Mouse (Mus musculus) splenic B cell, adult 2 months (primary cell): Measurements from ENCODE around the gene Lrrc8e.

Source experiments
- DNase-seq: peaks from one replicate; pipeline ENCODE4 v3.0.0-alpha.2; 2011; ENCODE audit warnings: low read depth, low spot score
- H3K27me3 ChIP-seq: 2 replicates; pipeline ENCODE4 v1.6.1; 2012; ENCODE audit warnings: mild to moderate bottlenecking, low read length, moderate library complexity, mixed read lengths; ENCODE audit not compliant: control insufficient read depth, poor library complexity, insufficient read depth, severe bottlenecking
- H3K36me3 ChIP-seq: 2 replicates; pipeline ENCODE4 v1.6.1; 2012; ENCODE audit warnings: mild to moderate bottlenecking, low read length, moderate library complexity, mixed read lengths; ENCODE audit not compliant: control insufficient read depth, poor library complexity, insufficient read depth, severe bottlenecking

Lrrc8e gene

DNA sequence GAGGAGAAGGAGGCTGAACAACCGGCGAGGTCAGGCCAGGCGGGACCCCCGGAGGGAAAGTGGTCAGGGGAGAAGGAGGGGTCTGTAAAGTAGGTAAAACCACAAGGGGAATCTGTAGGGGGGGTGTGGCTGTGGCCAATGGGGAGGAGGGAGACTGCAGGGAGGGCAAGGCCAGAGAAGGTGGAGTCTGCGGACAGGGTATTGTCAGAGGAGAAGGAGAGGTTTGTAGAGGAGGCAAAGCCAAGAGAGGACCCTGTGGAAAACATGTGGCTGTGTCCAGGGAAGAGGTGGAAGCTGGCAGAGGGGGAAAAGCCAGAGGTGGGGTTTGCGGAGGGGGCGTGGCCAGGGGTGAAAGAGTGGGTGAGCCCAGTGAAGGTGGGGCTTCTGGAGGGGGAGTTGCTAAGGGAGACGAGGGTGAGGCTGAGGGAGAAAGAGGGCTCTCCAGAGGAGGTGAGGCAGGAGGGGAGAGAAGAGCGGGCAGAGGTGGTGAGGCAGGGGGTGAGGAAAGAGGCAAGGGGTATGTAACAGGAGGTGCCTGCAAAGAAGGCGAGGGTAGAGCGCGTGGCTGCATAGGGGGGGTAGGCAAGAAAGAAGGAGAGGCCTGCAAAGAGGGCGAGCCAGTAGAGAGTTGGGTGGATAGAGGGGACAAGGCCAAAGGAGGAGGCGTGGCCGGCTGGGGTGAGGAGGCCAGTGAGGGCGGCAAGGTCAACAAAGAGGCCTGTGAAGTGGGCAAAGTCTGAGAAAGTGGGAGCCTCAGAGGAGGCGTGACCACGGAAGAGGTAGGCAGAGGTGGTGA, 13.2 kb upstream of the Lrrc8e start:
- peak; percentile 34 for DNase-seq
- no peaks in the 10 kb centered on the region for H3K36me3 ChIP-seq
- no peaks in the 10 kb centered on the region for H3K27me3 ChIP-seq

DNA sequence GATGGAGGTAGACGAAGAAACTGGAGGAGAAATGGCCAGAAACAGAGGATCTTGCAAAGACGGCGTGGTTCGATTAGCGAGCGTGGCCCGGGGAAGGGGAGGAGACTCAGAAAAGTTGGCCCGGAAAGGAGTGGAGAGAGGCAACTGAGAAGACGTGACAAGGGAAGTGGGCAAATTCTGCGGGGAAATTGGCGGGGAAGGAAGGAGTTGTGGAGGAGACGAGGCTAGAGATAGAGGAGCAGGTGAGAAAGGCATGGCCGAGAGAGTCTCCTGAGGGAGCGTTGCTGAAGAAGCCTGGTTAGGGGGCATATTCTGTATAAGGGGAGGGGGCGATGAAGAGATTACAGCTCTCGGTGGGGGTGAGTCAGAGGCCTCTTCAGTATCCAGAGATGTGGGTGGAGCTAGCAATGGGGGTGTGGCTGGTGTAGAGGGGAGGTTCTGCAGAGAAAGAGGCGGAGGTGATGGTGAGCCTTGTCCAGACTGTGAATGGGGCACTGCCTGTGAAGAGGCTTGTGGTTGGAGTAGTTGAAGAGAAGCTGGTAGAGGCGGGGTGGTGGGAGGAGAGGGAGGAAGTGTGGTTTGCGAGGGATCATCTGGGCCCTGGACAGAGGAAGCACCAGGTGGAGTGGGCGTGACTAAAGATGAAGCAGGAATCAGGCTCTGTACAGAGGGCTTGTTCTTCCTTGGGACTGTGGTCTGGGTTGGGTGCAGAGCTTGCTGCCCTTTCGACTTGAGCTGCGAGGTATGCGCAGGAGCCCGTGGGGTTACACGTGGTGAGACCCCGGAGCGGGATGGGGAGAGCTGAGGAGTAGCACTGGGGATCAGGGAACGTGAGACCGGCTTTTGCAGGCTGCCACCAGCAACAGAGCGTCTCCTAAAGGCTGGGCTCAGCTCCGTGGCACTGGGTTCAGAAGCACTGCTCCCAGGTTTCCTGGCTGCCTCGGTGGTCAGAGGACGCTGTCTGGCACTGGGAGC, 12.3 kb upstream of the Lrrc8e start:
- DNase-seq, result peak; percentile 63
- H3K27me3 ChIP-seq, result no peaks in the 10 kb centered on the region

DNA sequence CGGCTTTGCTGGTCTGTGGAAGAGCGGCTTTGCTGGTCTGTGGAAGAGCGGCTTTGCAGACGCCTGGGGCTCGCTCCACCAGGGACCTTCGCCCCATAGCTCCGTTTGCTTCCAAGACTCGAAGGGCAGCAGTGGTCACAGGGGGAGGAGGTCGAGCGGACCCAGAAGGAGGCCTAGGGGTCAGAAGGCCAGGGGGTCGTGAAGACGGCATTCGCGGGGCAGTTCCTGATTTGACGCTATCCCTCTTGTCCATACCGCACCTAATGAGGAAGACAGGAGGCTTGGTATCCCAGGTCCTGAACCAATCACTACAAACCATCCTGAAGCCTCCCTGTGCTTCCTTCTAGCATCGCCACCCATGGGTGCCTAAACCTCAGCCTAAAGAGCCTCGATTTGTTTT, 10.3 kb upstream of the Lrrc8e start:
- no peak for DNase-seq
- H3K36me3 ChIP-seq, result no peaks in the 10 kb centered on the region
- H3K27me3 ChIP-seq, result no peaks in the 10 kb centered on the region

More for the DNA sequence above, 12.3 kb upstream of the Lrrc8e start:
- no peaks in the 10 kb centered on the region for H3K36me3 ChIP-seq

DNA sequence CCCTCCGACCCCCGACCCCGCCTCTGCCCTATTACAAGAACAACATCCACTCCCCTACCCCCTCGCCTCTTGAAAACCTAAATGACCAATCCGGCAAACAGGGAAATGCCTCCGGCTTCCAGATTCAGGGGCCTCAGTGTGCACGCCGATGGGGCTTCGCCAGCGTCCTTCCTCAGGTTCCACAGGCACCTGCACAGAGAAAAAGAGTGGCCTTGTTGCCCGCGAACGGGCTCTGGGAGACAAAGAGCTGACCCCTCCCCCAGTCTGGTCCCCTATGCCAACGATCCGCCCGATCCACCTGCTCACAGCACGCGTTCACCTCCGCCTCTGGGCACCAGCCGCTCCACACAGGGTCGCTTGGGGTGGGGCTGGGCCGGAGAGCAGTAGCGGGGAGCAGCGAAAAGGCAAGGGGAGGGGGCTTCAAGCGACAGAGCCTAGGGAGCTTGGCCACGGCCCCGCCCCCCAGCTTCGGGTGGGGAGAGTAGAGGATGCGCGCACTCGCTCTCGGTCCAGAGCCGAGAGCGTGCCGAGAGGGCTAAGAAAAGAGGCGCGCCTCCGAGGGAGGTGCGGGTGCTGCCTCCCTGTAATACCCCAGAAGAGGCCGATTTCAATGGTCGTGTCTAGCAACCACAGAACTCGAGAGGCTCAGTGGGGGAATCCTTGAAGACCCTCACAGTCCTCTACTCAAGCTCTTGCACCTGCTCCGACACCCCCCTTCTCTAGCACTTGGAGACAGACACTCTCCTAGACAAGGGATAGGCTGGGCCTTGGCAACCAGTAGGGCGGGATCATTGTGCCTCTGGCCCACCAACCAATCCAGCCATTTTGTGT, 9.6 kb upstream of the Lrrc8e start, which contains the start of gene Prr36:
Prr36 (minus strand) TSS at position 669 of the 831 bp plus-strand sequence.
- no peaks in the 10 kb centered on the region for H3K27me3 ChIP-seq
- H3K36me3 ChIP-seq, result no peaks in the 10 kb centered on the region
- peak; percentile 5 for DNase-seq

DNA sequence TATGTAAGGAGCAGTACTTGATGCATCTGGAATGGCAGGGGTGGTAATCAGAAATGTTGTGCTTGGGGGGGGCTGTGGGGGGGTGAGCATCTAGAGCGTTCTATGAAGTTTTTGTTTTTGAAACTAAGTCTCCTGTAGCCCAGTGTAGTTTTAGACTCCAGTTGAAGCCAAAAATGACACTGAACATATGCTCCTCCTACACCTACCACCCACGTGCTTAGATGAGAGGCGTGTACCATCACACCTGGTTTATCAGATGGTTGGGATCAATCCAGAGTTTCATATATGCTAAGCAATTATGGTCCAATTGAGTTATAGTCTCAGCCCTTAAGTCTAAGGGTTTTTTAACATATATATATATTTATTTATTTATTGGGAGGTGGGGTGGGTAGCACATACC, 7.0 kb upstream of the Lrrc8e start:
- no peak for DNase-seq
- H3K27me3 ChIP-seq, result no peaks in the 10 kb centered on the region
- H3K36me3 ChIP-seq, result no peaks in the 10 kb centered on the region

DNA sequence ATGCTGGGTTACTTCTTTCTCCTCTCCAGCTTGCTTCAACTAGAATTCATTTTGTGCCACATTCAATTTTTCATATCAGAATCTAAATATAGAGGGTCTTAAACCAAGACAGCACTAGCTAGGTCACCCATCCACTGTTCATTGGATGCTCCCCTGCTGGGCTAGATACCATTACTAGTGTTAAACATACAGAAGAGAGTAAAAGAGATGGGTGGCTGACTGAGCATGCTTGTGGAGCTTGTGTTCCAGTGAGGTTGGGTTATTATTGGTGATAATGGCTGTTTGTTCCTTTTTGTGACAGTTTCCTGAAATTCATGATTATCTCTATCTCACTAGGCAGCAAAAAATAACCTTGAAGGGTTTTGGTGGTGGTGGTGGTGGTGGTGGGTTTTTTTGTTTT, 4.6 kb upstream of the Lrrc8e start:
- DNase-seq, result no peak
- no peaks in the 10 kb centered on the region for H3K27me3 ChIP-seq
- H3K36me3 ChIP-seq, result no peaks in the 10 kb centered on the region

DNA sequence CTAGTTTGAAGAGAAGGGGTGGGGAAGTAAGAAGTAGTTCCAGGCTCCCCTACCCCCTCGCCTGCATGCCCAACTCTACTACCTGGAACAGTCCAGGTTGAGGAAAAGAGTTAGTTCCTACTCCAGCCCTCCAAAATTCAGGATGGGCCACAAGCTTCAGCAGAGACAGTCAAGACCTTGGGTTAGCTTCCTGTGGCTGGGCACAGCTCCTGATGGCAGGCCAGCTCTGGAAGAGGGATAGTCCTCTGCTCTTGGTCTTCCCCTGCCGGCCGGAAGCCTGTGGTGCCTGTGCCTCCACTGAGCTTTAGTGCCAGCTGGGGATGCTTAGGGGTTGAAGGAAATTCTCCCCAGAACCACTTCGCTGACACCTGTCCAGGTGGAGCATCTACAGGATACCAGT, 304 bp upstream of the Lrrc8e start:
- H3K36me3 ChIP-seq, result no peaks in the 10 kb centered on the region
- no peak for DNase-seq
- no peaks in the 10 kb centered on the region for H3K27me3 ChIP-seq

DNA sequence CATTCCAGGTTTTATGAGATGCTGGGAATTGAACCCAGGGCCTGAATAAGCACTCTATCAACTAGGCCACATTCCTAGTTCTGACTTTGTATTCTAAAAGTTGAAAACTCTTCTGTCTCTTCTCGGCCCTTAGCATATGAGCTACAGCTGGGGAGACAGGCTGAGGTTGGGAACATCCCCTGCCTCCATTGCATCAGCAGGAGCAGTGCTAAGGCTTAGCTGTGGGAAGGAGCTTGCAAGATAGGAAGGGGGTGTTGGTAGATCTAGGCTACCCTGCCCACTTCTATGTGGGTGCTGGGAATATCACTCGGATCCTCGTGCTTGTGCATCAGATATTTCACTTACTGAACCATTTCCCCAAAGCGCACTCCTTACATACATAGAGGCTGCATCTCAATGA, 1.3 kb downstream of the Lrrc8e start:
- Histone ChIP-seq H3K36me3 (no peaks in the 10 kb centered on the region), H3K27me3 (no peaks in the 10 kb centered on the region)
- DNase-seq, result no peak

DNA sequence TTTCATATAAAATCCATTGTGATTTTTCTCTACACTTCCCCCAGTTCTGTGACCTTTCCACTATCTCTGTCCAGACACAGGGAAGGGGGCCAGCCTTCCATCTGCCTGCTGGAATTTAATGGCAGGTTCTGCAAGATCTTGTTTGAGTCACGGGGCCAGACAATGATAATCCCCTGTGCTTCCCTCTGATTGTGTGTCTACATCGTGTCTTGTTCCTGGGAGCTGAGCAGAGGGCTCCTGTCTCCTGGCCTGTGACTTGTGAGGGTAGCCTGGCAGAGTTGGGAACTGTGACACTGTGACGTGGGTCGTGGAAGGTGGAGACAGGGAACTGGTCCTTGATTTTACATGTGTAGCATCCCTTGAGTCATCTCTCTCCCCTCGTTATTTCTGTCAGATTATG, 3.2 kb downstream of the Lrrc8e start:
- DNase-seq, result no peak
- Histone ChIP-seq H3K27me3 (no peaks in the 10 kb centered on the region), H3K36me3 (no peaks in the 10 kb centered on the region)

DNA sequence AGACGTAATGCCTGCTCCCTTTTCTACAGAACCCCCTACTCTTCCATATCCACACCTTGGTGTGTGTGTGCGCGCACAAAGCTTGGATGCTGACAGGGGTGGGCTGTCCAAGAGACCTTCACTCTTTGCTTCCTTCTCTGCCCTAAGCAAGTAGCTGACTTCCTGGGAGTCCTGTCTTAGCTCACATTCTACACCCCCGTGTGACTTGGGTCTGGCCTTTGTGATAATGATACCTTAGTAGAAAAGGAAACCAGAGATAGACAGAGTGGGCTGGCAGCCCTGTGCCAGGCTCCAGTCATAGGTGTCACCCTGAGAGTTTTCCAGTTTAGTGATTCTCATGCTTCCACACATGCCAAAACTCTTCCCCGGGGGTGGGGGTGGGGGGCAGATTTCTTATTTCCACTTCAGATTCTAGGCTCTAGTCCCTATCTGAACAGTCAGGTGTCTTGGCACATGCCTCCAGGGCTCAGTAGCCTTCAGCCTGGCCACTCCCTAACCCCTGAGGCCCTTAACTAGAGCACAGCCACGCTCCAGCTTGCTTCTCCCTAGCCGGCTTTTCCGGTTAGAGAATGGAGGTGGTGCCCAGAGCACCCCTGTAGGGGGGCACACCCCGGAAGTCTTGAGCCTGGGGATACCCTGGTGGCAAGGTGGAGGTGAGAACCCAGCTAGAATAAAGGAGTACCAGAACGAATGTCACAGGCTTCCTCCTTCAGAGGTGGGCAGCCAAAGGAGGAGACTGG, 4.2 kb downstream of the Lrrc8e start:
- Histone ChIP-seq H3K27me3 (no peaks in the 10 kb centered on the region), H3K36me3 (no peaks in the 10 kb centered on the region)
- no peak for DNase-seq

DNA sequence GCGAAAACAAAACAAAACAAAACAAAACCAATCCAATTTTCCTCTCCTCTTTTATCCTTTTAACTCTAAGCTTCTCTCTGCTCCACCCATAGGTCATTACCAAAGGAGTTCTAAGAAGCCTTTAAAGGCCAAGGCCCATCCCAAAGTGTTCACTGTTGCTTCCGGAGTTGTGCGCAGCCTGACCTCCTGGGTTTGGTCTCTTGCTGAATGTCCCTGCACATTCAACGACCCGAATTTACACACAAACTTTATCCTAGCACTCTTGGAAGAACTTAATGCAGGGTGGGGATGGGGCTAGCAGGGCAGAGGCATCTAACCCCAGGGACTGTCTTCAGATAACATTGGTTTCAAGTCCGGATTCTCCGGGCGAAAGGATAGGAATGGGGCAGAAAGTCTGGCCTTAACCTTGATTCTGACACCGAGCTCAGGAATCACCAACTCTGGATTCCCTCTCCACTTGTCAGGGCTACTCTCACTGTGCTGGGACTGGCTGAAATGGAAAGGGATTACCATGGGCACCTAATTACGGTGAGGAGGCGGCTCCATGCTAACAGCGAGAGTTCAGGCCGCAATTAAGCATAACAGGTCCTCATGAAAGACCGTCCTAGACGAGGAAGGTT, 11.3 kb downstream of the Lrrc8e start:
- H3K27me3 ChIP-seq, result no peaks in the 10 kb centered on the region
- no peak for DNase-seq
- peaks cover 3% of the 10 kb centered on the region for H3K36me3 ChIP-seq

DNA sequence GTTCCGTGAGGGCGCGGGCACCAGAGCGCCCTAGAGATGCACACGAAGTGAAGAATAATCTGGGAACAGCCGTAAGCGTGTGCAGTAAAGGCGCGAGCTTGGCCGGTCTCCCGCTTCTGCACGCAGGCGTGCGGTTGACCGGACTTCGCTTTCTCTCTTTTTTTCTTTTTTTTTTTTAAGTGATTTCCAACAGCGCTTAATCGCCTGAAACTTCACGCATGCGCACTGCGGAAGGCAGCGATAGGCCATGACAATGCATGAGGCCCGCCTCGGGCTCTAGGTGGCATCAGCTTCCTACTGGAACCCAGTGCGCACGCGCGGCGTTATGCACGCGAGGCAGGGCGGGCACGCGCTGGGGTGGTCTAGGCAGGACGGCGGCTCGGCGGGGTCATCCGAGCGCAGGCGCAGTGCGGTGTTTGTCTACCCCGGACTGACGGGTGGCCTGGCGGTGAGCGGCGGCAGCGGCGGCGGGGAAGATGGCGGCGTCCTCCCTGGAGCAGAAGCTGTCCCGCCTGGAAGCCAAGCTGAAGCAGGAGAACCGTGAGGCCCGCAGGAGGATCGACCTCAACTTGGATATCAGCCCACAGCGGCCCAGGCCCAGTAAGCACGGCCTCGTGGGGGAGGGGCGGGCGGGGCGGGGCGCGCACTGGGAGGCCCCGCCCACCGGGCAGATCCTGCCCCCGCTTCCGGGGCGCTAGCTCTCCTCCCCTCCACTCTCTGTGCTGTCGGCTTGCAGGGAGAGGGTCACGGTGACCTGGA, 12.0 kb downstream of the Lrrc8e start, which contains the start of the genes Map2k7 and Gm49320:
Map2k7 (plus strand) TSS at position 307 of the 759 bp plus-strand sequence.
Gm49320 (plus strand) TSS at position 432 of the 759 bp plus-strand sequence.
- Histone ChIP-seq H3K36me3 (peaks cover 3% of the 10 kb centered on the region), H3K27me3 (no peaks in the 10 kb centered on the region)
- DNase-seq, result peak; percentile 100
